Mouse (Mus musculus): Measurements from ENCODE around the gene Ccdc173.

The Ccdc173 gene

GRCm38 (mm10) chr2:69788974-69789373 lies 401 bp downstream of the Ccdc173 start:
- DNase-seq (ENCODE audit: low spot score in 2 of 2) = no peak

- DNase-seq (ENCODE audit: low spot score in 2 of 2) = peak; percentile 44 to 63
These were observed 10.6 kb downstream of the Ccdc173 start for GRCm38 (mm10) chr2:69778836-69779177.

- peak; percentile 5 to 10 for DNase-seq (ENCODE audit: low spot score in 2 of 2)
These were observed 11.2 kb downstream of the Ccdc173 start for GRCm38 (mm10) chr2:69777985-69778835.

GRCm38 (mm10) chr2:69773331-69773730 lies 16.0 kb downstream of the Ccdc173 start:
- DNase-seq (ENCODE audit: low spot score in 2 of 2) = no peak

GRCm38 (mm10) chr2:69764716-69765115 lies 24.7 kb downstream of the Ccdc173 start:
- DNase-seq (ENCODE audit: low spot score in 2 of 2) = no peak

- no peak for DNase-seq (ENCODE audit: low spot score in 2 of 2)
These were observed 26.0 kb downstream of the Ccdc173 start for GRCm38 (mm10) chr2:69763340-69763739.

GRCm38 (mm10) chr2:69760980-69761379 lies 28.4 kb downstream of the Ccdc173 start:
- no peak for DNase-seq (ENCODE audit: low spot score in 2 of 2)

- no peak for DNase-seq (ENCODE audit: low spot score in 2 of 2)
These were observed 44.3 kb downstream of the Ccdc173 start for GRCm38 (mm10) chr2:69745091-69745490.

- peak in 1 of 2 experiments; percentile 3 for DNase-seq (ENCODE audit: low spot score in 2 of 2)
These were observed 65.9 kb downstream of the Ccdc173 start for GRCm38 (mm10) chr2:69723519-69723825.

- DNase-seq (ENCODE audit: low spot score in 2 of 2) = peak; percentile 83 to 86
These were observed 66.5 kb downstream of the Ccdc173 start for GRCm38 (mm10) chr2:69722650-69723518.

GRCm38 (mm10) chr2:69722273-69722649 lies 67.1 kb downstream of the Ccdc173 start, which contains the start of gene Ppig:
Gene Ppig, plus strand, starts transcription at chr2:69722545.
- no peak for DNase-seq (ENCODE audit: low spot score in 2 of 2)

- no peak for DNase-seq (ENCODE audit: low spot score in 2 of 2)
These were observed 70.3 kb downstream of the Ccdc173 start for GRCm38 (mm10) chr2:69719121-69719520.

GRCm38 (mm10) chr2:69716483-69716882 lies 72.9 kb downstream of the Ccdc173 start:
- peak; percentile 44 to 65 for DNase-seq (ENCODE audit: low spot score in 2 of 2)

- no peak for DNase-seq (ENCODE audit: low spot score in 2 of 2)
These were observed 75.2 kb downstream of the Ccdc173 start for GRCm38 (mm10) chr2:69714126-69714525.

- no peak for DNase-seq (ENCODE audit: low spot score in 2 of 2)
These were observed 75.8 kb downstream of the Ccdc173 start for GRCm38 (mm10) chr2:69713626-69714014.

- DNase-seq (ENCODE audit: low spot score in 2 of 2) = peak; percentile 63 to 66
These were observed 76.3 kb downstream of the Ccdc173 start, which contains the start of gene Fastkd1 for GRCm38 (mm10) chr2:69712981-69713625. Gene Fastkd1, minus strand, starts transcription at chr2:69713516.

- no peak for DNase-seq (ENCODE audit: low spot score in 2 of 2)
These were observed 77.2 kb downstream of the Ccdc173 start for GRCm38 (mm10) chr2:69712171-69712570.
